Mouse (Mus musculus) right cerebral cortex, postnatal 36 days (tissue): ENCODE data around the gene Gpr132.
A peak's percentile ranks its signal among the peaks of the same experiment; 100 is the strongest.

Experiments used
- DNase-seq, 2 experiments: peaks; one replicate each; pipeline ENCODE4 v3.0.0; 2022; ENCODE audit warnings: low spot score in 2 of 2, mixed read lengths in 1 of 2

The Gpr132 gene

GRCm38 (mm10) chr12:112868178-112869087, at the start of gene Gpr132:
Gene Gpr132, minus strand, starts transcription at chr12:112868228.
- DNase-seq, result no peak

DNA sequence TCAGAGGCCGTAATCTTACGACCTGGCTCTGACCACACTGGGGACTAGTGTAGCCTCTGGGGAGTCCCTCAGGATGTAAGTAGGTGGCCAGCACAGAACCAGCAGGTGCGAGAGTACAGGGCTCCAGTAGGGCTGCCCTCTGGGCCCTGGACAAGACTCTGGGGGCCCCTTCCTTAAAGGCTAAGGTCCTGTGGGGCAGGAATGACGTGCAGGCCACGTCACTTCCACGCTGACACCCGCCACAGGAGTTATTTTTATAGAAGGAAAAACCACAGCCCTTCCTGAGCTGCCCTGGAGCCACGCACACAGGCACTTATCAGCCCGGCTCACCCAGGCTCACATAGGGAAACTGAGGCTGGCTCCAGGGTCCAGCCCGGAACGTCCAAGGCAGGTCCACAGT, 49.5 kb upstream of the Gpr132 start:
- no peak for DNase-seq

DNA sequence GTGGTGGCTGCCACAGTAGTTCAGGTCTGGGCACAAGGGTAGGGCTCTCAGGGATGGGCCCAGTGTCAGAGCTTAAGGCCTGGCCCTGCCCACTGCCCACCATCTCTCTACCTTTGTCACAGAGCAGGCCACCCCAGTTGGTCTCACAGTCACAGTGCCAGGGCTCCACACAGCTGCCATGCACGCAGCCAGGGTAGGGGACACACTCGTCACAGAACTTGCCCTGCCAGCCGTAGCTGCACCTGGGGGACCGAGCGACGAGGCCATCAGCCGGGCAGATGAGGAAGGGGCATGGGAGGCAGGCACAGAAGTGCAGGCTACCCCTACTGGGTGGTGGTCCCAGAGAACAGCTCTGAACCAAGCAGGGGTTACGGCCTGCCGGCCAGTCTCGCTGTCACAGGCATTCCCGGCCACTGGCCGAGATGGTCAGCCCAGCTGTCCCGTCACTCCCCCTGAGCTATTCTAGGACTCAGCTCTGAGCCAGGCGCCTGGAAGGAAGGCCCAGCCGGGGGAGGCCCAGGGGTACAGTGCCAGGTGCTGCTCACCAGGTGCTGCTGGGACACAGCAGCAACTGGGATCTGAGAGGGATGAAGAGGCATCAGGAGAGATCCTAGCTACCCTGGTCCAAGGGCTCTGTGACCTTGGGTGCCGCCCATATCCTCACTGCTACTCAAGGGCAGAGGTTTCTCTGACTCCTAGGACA, 48.8 kb upstream of the Gpr132 start:
- no peak for DNase-seq

GRCm38 (mm10) chr12:112915587-112915986, 47.6 kb upstream of the Gpr132 start:
- no peak for DNase-seq

GRCm38 (mm10) chr12:112914527-112914926, 46.5 kb upstream of the Gpr132 start:
- no peak for DNase-seq

- no peak for DNase-seq
Measured at GRCm38 (mm10) chr12:112912951-112913745, 45.1 kb upstream of the Gpr132 start.

GRCm38 (mm10) chr12:112911701-112912100, 43.7 kb upstream of the Gpr132 start:
- DNase-seq, result no peak

DNA sequence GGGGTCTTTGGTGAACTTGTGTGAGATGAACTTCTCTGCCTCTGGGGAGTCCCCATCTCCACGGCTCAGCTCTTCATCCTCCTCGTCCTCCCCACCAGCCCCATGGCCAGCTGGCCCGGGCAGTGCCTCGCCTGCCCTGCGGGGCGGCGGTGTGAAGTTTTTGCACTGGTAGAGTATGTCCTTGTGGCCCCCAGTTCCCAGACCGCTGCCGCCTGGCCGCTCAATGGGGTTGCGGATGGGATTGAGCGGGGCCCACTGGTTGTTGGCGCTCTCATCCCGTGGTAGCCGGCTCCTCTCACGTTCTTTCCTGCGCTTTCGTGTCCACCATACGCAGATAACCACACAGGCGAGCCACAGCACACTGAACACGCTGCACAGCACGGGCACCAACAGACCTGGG, 41.0 kb upstream of the Gpr132 start:
- no peak for DNase-seq

DNA sequence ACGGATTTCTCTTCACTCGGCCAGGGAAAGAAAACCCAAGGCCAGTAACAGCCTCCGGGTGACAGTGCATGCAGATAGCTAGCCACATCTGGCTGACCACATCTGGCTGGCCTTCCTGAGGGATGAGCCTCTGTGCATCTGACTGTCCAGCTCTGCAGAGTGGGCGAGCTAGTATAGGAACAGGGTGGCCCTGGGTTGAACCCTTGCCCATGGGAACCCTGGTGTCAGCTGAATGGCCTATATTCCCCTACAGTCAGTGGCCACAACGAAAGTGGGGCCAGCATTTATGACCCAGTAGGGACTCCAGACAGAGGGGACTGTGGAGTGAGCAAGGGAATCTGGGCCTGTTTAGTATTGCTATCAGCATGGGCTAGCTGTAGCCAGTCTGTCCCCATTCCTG, 37.0 kb upstream of the Gpr132 start:
- no peak for DNase-seq

DNA sequence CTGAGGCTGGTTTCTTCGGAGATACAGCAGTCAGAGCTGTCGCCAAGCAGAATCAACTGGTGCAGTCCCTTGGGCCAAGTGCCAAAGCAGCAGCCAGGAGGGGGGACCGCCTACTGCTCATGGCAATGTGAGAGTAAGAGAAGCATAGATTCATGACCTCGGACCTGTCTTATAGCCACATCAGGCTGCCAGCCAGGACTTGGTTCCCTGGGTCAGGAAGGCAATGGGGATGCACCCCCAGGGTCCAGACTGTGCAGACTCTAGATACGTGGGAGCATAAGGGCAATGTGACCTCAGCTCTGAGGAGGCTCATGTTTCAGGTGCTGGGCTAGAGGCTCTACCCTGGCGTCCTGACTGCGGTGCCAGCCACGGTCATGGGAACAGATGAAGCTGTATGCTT, 35.9 kb upstream of the Gpr132 start:
- no peak for DNase-seq

GRCm38 (mm10) chr12:112900641-112901040, 32.6 kb upstream of the Gpr132 start:
- peak; percentile 76 to 78 for DNase-seq

DNA sequence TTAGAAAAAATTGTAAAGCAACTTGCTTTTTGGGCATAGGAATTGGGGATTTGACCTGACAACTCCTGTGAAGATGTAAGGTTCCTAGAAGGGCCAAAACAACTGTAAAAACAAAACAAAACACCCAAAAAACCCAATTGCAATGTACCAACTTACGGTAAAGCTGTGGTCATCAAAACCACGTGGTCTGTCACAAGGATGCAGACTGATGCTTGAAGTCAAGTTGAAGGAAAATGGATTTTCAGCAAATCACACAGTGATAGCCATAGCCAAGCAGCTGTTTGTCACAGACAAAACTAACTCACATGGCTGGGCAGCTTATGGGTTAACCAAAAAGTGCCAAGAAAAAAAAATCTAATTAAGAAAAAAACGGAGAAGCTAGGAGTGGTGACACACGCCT, 30.9 kb upstream of the Gpr132 start:
- no peak for DNase-seq

- DNase-seq, result no peak
Measured at GRCm38 (mm10) chr12:112898351-112898750, 30.3 kb upstream of the Gpr132 start.

DNA sequence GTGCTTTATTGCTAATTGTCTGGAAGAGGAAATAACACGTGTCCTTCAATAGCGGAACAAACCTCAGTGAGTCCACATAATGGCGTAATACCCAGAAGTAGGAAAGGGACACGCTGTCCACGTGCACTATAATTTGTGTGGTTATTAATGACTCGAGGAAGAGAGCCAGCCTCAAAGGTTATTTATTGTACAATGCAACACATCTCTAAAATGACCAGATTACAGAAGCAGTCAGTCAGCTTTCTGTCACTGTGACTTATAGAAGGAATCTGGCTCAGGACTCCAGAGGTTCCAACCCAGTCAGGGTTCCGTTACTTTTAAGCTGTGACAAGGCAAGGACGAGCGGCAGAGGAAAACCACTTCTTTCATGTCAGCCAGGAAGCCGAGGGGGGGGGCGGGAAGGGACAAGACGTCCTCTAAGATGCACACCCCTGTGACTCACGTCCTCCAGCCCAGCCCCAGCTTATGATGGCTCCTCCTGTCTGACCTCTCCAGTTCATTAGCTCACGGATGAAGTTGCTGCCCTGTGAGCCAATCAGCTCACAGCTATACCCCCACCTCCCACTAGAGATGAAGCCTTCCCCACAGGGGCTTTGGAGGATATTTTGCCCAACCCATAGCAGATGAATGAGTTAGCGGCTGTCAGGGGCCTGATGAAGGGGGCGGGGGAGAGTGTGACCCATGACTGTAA, 29.6 kb upstream of the Gpr132 start:
- DNase-seq, result no peak

- DNase-seq, result no peak
Measured at GRCm38 (mm10) chr12:112894969-112895368, 26.9 kb upstream of the Gpr132 start.

DNA sequence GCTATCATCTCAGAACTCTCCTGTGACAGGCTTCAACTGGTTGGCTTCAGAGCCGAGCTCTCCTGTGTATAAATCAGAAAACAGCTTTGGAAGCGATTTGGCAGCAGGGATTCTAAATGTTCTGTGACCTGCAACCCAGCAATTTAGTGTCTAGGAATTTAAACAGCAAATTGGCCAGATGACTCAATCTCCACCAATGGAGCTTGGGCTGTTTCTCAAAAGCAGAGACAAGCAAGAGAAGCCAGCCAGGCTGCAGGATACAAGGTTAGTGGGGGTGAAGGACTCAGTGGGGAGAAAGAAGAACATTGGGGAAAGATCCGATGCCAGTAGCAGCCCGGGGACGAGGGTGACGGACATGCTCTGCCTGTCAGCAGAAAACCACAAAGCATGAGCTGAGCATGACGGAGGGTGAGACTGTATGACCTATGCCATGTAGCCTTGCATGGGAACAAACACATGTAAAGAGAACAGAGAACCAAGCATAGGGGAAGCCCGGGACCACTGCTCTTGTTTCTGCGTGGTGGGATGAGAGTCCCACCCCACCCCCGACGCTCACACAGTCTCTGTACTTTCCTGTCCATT, 26.4 kb upstream of the Gpr132 start:
- no peak for DNase-seq

GRCm38 (mm10) chr12:112885465-112885864, 17.4 kb upstream of the Gpr132 start:
- no peak for DNase-seq

GRCm38 (mm10) chr12:112881301-112881815, 13.3 kb upstream of the Gpr132 start:
- DNase-seq, result no peak

DNA sequence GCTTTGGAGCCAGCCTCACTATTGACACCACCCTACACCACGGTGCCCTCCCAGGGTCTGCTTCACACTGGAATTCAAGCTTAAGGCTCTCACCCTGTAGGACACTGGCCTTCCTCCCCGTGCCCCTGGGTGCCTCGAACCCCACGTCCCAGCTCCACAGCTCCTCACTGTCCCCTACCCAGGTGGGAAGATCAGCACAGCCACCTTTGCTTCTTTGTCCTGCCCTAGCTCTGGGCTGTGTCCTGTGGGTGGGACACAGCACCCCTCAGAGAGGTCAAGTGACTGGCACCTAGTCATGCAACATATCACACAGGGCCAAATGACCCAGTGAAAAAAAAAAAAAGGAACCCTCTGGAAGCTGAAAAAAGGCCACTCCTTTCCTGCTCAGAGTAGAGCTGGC, 12.6 kb upstream of the Gpr132 start:
- DNase-seq, result no peak

GRCm38 (mm10) chr12:112879731-112880130, 11.7 kb upstream of the Gpr132 start:
- no peak for DNase-seq

DNA sequence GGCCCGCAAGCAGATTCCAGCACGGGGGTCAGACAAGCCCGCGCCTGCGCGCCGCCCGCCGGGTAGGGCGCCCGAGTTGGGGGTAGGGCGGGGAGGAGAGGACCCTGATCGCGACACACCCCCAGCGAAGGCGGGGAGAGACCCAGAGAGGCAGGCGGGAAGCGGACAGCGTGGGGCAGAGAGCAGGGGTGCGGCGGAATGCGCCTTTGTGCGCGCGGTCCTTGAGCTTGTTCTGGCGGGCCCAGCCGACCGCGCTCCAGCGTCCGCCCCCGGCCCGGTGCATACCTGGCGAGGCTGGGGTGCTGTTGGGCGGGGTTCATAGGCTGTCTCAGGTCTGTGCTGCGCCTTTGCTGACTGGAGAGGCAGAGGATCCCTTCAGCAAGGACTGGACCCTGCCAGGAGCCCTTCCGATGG, 9.6 kb upstream of the Gpr132 start:
- DNase-seq, result no peak
